Mouse (Mus musculus): ENCODE results near the gene Tmem59l. TPM values are rescaled to one million over a fixed set of nuclear protein-coding genes. Genes with fewer than 3 reads are reported as not detected.

Gene Tmem59l
- polyA plus RNA-seq, 1 experiment from 2014 or later, result 6.7 TPM

- Histone ChIP-seq H3K4me3 (ENCODE audit: low read depth, low read length) (peak overlapping the region; percentile 67; the same call in 1 of the 2 replicates), H3K9me3 (ENCODE audit: low read depth, low read length) (no peaks in the 10 kb centered on the region), H3K4me2 (peak overlapping the region; percentile 78), H3K4me1 (ENCODE audit: insufficient read depth) (peaks cover 3% of the 10 kb centered on the region), H3K9ac (peak overlapping the region; percentile 46), H3K36me3 (ENCODE audit: insufficient read depth) (0 out of 2 replicates have a peak, but pooled peaks cover 6% of the 10 kb centered on the region), H3K27ac (ENCODE audit: low read depth) (no peak overlapping the region), H3K27me3 (ENCODE audit: insufficient read depth, low read length) (no peaks in the 10 kb centered on the region)
- WGBS, result 48% methylated on average over 3 of the region's 3 CpGs
- no peak for DNase-seq
- no peak; the same call in 1 of the 2 replicates for ATAC-seq (ENCODE audit: insufficient read depth)
- no peak for TF ChIP-seq CTCF (IDR thresholded peaks at IDR 0.05; ENCODE audit: low read depth)
These were observed 46.9 kb downstream of the Tmem59l start for GRCm38 (mm10) chr8:70440246-70440645.

GRCm38 (mm10) chr8:70439848-70440179, 47.3 kb downstream of the Tmem59l start:
- Histone ChIP-seq H3K9me3 (ENCODE audit: low read depth, low read length) (no peaks in the 10 kb centered on the region), H3K36me3 (ENCODE audit: insufficient read depth) (0 out of 2 replicates have a peak, but pooled peaks cover 7% of the 10 kb centered on the region), H3K27me3 (ENCODE audit: insufficient read depth, low read length) (no peaks in the 10 kb centered on the region), H3K4me1 (ENCODE audit: insufficient read depth) (peaks cover 3% of the 10 kb centered on the region), H3K4me3 (ENCODE audit: low read depth, low read length) (peak overlapping the region; percentile 67), H3K27ac (ENCODE audit: low read depth) (peak overlapping the region; percentile 65; the same call in 1 of the 2 replicates), H3K4me2 (peak overlapping the region; percentile 78), H3K9ac (peak overlapping the region; percentile 46)
- DNase-seq (no peak), ATAC-seq (ENCODE audit: insufficient read depth) (no peak)
- TF ChIP-seq CTCF (IDR thresholded peaks at IDR 0.05; ENCODE audit: low read depth), result no peak
- WGBS, result 4% methylated on average over 7 of the region's 7 CpGs

GRCm38 (mm10) chr8:70439055-70439847, 47.9 kb downstream of the Tmem59l start, which contains the start of gene Crtc1:
Gene Crtc1, minus strand, starts transcription at chr8:70439579.
- H3K4me1 ChIP-seq (ENCODE audit: insufficient read depth), result peaks cover 3% of the 10 kb centered on the region
- under 1% methylated on average over 70 of the region's 70 CpGs for WGBS

GRCm38 (mm10) chr8:70438423-70438822, 48.7 kb downstream of the Tmem59l start:
- Histone ChIP-seq H3K4me1 (ENCODE audit: insufficient read depth) (peaks cover 3% of the 10 kb centered on the region), H3K9ac (no peak overlapping the region), H3K36me3 (ENCODE audit: insufficient read depth) (0 out of 2 replicates have a peak, but pooled peaks cover 7% of the 10 kb centered on the region), H3K27ac (ENCODE audit: low read depth) (no peak overlapping the region), H3K4me3 (ENCODE audit: low read depth, low read length) (peak overlapping the region; percentile 67; the same call in 1 of the 2 replicates), H3K4me2 (peak overlapping the region; percentile 78), H3K27me3 (ENCODE audit: insufficient read depth, low read length) (no peaks in the 10 kb centered on the region), H3K9me3 (ENCODE audit: low read depth, low read length) (no peaks in the 10 kb centered on the region)
- 89% methylated on average over 2 of the region's 2 CpGs for WGBS
- DNase-seq (no peak), ATAC-seq (ENCODE audit: insufficient read depth) (no peak)
- no peak for TF ChIP-seq CTCF (IDR thresholded peaks at IDR 0.05; ENCODE audit: low read depth)

More at GRCm38 (mm10) chr8:70439055-70439847, 47.9 kb downstream of the Tmem59l start, which contains the start of gene Crtc1:
- Histone ChIP-seq H3K36me3 (ENCODE audit: insufficient read depth) (0 out of 2 replicates have a peak, but pooled peaks cover 7% of the 10 kb centered on the region), H3K9ac (peak within 1 kb of the TSS; percentile 60), H3K4me3 (ENCODE audit: low read depth, low read length) (peak within 1 kb of the TSS; percentile 67), H3K4me2 (peak within 1 kb of the TSS; percentile 78), H3K27me3 (ENCODE audit: insufficient read depth, low read length) (no peaks in the 10 kb centered on the region), H3K27ac (ENCODE audit: low read depth) (peak within 1 kb of the TSS; percentile 65; the same call in 1 of the 2 replicates), H3K9me3 (ENCODE audit: low read depth, low read length) (no peaks in the 10 kb centered on the region)
- TF ChIP-seq CTCF (IDR thresholded peaks at IDR 0.05; ENCODE audit: low read depth), result no peak
- peak; percentile 99 for ATAC-seq (ENCODE audit: insufficient read depth)
- peak; percentile 99 for DNase-seq

GRCm38 (mm10) chr8:70435156-70435555, 52.0 kb downstream of the Tmem59l start:
- 82% methylated on average over 5 of the region's 5 CpGs for WGBS
- no peak for ATAC-seq (ENCODE audit: insufficient read depth)

More at GRCm38 (mm10) chr8:70435156-70435555, 52.0 kb downstream of the Tmem59l start:
- no peak for DNase-seq
- Histone ChIP-seq H3K9me3 (ENCODE audit: low read depth, low read length) (no peaks in the 10 kb centered on the region), H3K9ac (no peak overlapping the region), H3K36me3 (ENCODE audit: insufficient read depth) (0 out of 2 replicates have a peak, but pooled peaks cover 7% of the 10 kb centered on the region), H3K4me3 (ENCODE audit: low read depth, low read length) (no peak overlapping the region), H3K4me2 (no peak overlapping the region), H3K27me3 (ENCODE audit: insufficient read depth, low read length) (no peaks in the 10 kb centered on the region), H3K4me1 (ENCODE audit: insufficient read depth) (peaks cover 3% of the 10 kb centered on the region), H3K27ac (ENCODE audit: low read depth) (no peak overlapping the region)
- TF ChIP-seq CTCF (IDR thresholded peaks at IDR 0.05; ENCODE audit: low read depth), result no peak

Other genes with a start within 250 kb of the Tmem59l start
- gene Homer3, start 204.5 kb downstream of the Tmem59l start, polyA plus RNA-seq (2014; fragmentation: Nextera tagmentation; extraction: Ambion mirVana), result 66.4 and 77.9 TPM in 2 replicates
- 46.1 and 47.9 TPM in 2 replicates for gene Ddx49, start 184.9 kb downstream of the Tmem59l start, polyA plus RNA-seq (2014; fragmentation: Nextera tagmentation; extraction: Ambion mirVana)
- 286 and 303 TPM in 2 replicates for gene Cope, start 184.8 kb downstream of the Tmem59l start, polyA plus RNA-seq (2014; fragmentation: Nextera tagmentation; extraction: Ambion mirVana)
- gene Cers1, start 171.6 kb downstream of the Tmem59l start, polyA plus RNA-seq (2014; fragmentation: Nextera tagmentation; extraction: Ambion mirVana), result 2.7 and 3.6 TPM in 2 replicates
- 2.4 and 4.2 TPM in 2 replicates for gene Gdf1, start 157.5 kb downstream of the Tmem59l start, polyA plus RNA-seq (2014; fragmentation: Nextera tagmentation; extraction: Ambion mirVana)
- gene Upf1, start 134.1 kb downstream of the Tmem59l start, polyA plus RNA-seq (2014; fragmentation: Nextera tagmentation; extraction: Ambion mirVana), result 23.3 and 27.2 TPM in 2 replicates
- 0.43 and 0.53 TPM in 2 replicates for gene Comp, start 113.8 kb downstream of the Tmem59l start, polyA plus RNA-seq (2014; fragmentation: Nextera tagmentation; extraction: Ambion mirVana)
- 15.5 and 21.8 TPM in 2 replicates for gene Crtc1, start 47.8 kb downstream of the Tmem59l start, polyA plus RNA-seq (2014; fragmentation: Nextera tagmentation; extraction: Ambion mirVana)
- gene Klhl26, start 10.4 kb downstream of the Tmem59l start, polyA plus RNA-seq (2014; fragmentation: Nextera tagmentation; extraction: Ambion mirVana), result 21.8 and 24.4 TPM in 2 replicates
- 151 and 165 TPM in 2 replicates for gene Crlf1, start 5.8 kb upstream of the Tmem59l start, polyA plus RNA-seq (2014; fragmentation: Nextera tagmentation; extraction: Ambion mirVana)
- gene Rex1bd, start 19.4 kb upstream of the Tmem59l start, polyA plus RNA-seq (2014; fragmentation: Nextera tagmentation; extraction: Ambion mirVana), result 113 and 126 TPM in 2 replicates
- gene Uba52, start 23.4 kb upstream of the Tmem59l start, polyA plus RNA-seq (2014; fragmentation: Nextera tagmentation; extraction: Ambion mirVana), result 964 and 1,036 TPM in 2 replicates
- gene Fkbp8, start 40.4 kb upstream of the Tmem59l start, polyA plus RNA-seq (2014; fragmentation: Nextera tagmentation; extraction: Ambion mirVana), result 239 and 245 TPM in 2 replicates
- 56.3 and 59.0 TPM in 2 replicates for gene Kxd1, start 40.6 kb upstream of the Tmem59l start, polyA plus RNA-seq (2014; fragmentation: Nextera tagmentation; extraction: Ambion mirVana)
- gene Ell, start 52.1 kb upstream of the Tmem59l start, polyA plus RNA-seq (2014; fragmentation: Nextera tagmentation; extraction: Ambion mirVana), result 18.5 and 20.0 TPM in 2 replicates
- 91.6 and 107 TPM in 2 replicates for gene Isyna1, start 107.0 kb upstream of the Tmem59l start, polyA plus RNA-seq (2014; fragmentation: Nextera tagmentation; extraction: Ambion mirVana)
- 127 and 143 TPM in 2 replicates for gene Ssbp4, start 121.5 kb upstream of the Tmem59l start, polyA plus RNA-seq (2014; fragmentation: Nextera tagmentation; extraction: Ambion mirVana)
- gene Lrrc25, start 128.8 kb upstream of the Tmem59l start, polyA plus RNA-seq (2014; fragmentation: Nextera tagmentation; extraction: Ambion mirVana), result 1.9 TPM in 2 replicates
- gene Gdf15, start 145.1 kb upstream of the Tmem59l start, polyA plus RNA-seq (2014; fragmentation: Nextera tagmentation; extraction: Ambion mirVana), result 0.12 and 0.22 TPM in 2 replicates
- 46.6 and 48.2 TPM in 2 replicates for gene Pgpep1, start 173.0 kb upstream of the Tmem59l start, polyA plus RNA-seq (2014; fragmentation: Nextera tagmentation; extraction: Ambion mirVana)
- 305 and 327 TPM in 2 replicates for gene Lsm4, start 185.9 kb upstream of the Tmem59l start, polyA plus RNA-seq (2014; fragmentation: Nextera tagmentation; extraction: Ambion mirVana)
- gene Jund, start 211.6 kb upstream of the Tmem59l start, polyA plus RNA-seq (2014; fragmentation: Nextera tagmentation; extraction: Ambion mirVana), result 70.1 and 72.9 TPM in 2 replicates
- 0.04 TPM in 1 of 2 replicates, not detected in the other for gene Iqcn, start 216.1 kb upstream of the Tmem59l start, polyA plus RNA-seq (2014; fragmentation: Nextera tagmentation; extraction: Ambion mirVana)
- gene Gm3336, start 231.2 kb upstream of the Tmem59l start, polyA plus RNA-seq (2014; fragmentation: Nextera tagmentation; extraction: Ambion mirVana), result not detected in 2 replicates
- gene Pde4c, start 236.4 kb upstream of the Tmem59l start, polyA plus RNA-seq (2014; fragmentation: Nextera tagmentation; extraction: Ambion mirVana), result 0.17 and 0.23 TPM in 2 replicates